Mouse (Mus musculus) CD4-positive helper T cell, adult 2 months (primary cell): ENCODE data around the gene 1700056E22Rik.

Experiments
- DNase-seq: peaks from one replicate; pipeline ENCODE4 v3.0.0-alpha.2; 2012; ENCODE audit warnings: low read depth, missing footprints, low spot score

The 1700056E22Rik gene

DNA sequence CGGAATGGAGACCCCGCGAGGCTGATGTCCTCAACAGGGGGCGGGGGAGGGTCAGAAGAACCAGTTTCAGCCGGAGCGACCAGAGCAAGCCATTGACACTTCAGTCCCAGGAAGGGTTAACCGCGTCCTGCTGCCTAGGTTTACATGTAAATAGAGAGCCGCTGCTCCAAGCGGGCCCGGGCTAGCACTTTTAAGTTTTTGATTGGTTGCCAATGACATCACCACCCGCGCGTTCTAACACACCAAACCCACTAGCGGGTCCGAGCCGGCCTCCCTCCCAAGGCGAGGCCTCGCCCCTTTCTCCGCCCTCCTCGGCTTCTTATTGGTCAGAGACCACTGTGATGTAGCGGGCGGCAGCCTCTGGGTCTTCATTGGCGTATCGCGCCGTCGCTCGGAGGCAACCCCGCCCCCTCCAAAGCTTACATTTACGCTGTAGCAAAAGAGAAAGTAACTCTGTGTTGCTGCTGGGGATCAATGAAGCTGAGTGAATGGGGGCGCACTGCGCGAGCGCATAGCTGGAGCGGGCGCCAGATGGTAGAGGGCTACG, at the start of gene 1700056E22Rik:
1700056E22Rik (minus strand) TSS at position 291 of the 547 bp plus-strand sequence.
- peak; percentile 100 for DNase-seq

GRCm38 (mm10) chr1:184083166-184083565, 49.1 kb upstream of the 1700056E22Rik start:
- DNase-seq = no peak

GRCm38 (mm10) chr1:184082661-184083060, 48.6 kb upstream of the 1700056E22Rik start:
- DNase-seq = no peak

DNA sequence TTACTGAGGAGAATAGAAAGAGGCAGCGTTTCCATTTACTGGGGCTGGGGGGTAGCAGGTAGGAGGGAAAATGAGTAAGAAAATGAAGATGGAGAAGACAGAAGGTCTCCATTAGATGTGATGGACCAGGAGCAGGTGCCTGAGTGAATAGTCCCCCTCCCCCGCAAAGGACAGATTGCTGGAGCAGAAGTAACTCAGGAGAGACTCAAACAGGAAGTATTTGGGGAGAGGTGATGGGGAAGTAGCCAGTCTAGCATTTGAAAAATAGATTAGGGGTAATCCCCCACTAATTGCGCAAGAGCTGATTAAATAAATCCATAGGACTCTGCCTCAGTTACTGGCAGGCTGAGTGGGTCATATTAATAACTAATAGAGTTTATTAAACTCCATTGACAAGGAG, 45.2 kb upstream of the 1700056E22Rik start:
- no peak for DNase-seq

GRCm38 (mm10) chr1:184076756-184077155, 42.7 kb upstream of the 1700056E22Rik start:
- no peak for DNase-seq

GRCm38 (mm10) chr1:184076065-184076464, 42.0 kb upstream of the 1700056E22Rik start:
- no peak for DNase-seq

DNA sequence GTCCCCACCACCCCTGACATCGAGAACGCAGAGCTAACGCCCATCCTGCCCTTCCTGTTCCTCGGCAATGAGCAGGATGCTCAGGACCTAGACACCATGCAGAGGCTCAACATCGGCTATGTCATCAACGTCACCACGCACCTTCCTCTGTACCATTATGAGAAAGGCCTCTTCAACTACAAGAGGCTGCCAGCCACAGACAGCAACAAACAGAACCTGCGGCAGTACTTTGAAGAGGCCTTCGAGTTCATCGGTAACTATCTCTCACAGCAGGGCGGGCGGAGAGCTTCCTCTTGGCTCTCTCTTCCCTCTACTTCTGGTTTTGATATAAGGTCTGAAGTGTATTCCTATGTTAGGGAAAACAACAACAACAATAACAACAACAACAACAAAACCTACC, 34.9 kb upstream of the 1700056E22Rik start:
- no peak for DNase-seq

DNA sequence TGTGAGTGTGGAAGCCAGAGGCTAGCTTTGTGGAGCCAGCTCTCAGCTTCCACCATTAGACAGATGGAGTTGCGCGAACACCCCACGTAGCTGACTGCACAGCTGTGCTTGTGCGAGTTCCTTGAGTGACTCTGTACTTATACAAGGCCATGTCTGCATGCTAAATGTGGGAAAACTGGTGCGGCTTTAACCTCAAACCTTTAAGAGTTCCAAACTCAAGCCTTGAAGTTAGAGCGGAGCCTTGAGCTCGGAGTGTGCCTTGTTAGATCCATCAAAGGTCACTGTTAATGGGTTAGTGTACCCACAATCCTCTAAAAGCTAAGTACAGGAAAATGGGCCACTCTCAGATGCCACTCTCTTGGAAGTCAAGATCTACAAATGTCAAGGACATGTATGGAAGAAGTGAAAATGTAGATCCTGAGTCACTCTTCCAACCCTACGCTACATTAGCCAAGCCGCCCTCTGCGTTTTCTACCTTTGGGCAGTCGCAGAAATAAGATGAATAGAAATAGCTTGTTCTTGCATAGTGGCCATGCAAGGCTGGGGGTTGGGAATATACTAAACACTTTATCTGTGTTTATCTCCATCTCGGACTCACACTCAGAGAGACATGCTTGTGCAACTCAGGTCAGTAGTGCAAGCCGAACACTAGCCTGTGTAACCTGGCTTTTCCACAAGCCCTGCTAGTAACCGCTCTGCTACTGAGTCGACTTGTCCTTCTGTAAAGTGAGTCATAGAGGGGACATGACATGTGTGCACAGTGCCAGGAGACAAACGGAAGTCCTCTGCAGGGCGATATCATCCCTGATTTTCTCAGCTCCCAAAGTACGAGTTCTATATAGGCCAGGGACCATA, 33.8 kb upstream of the 1700056E22Rik start:
- no peak for DNase-seq

- no peak for DNase-seq
These were observed 32.6 kb upstream of the 1700056E22Rik start for GRCm38 (mm10) chr1:184066460-184067287.

DNA sequence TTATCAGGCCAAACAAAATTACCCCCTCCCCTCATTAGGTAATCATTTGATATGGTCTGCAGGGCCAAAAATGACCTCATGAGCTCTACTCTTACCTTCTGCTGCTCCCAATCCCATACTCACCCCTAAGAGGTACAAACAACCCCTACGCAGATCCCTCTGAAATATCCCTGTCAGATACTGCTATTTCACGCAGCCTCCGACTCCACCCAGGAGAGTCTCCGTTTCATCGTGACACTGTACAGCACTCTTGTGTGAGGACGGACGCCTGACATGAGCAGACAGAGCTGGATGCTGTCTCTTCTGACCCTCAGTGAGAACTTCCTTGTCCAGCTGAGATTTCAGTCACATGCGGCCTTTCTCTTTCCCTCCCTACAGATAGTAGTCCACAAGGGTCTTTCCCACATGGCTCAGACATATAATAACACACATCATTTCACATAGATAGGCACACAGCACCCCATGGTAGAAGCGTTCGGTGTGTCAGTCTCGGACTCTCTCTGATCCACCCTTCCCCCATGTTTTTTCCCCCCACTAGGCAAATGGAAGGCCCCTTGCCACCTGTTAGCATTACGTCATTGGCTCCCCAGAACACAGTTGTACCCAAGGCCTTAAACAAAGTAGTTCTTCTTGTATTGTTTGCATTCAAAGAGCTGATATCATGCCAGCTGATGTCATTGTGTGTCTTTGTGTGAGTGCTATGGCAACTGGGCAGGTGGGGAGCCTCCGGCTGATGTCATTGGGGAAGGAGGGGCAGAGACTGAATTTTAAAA, 31.7 kb upstream of the 1700056E22Rik start:
- DNase-seq = peak; percentile 48

- peak; percentile 64 for DNase-seq
These were observed 30.2 kb upstream of the 1700056E22Rik start for GRCm38 (mm10) chr1:184064306-184064705.

DNA sequence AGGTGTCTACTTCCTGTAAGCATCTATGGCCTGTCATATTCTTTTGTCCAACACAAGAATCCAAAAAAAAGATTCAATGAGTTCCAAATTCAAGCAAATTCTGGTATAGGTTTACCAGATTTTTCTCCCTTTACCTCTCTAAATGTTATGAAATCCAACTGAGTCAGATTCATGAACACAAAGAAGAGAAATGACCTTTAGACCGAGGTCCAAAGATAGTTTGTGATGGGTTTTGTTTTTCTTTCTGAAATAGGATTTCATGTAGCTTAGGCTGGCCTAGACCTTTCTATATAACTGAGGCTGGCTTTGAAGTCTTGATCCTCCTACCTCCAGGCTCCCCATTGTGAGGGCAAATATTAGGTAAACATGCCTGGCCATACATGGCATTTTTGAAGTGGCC, 27.8 kb upstream of the 1700056E22Rik start:
- no peak for DNase-seq

DNA sequence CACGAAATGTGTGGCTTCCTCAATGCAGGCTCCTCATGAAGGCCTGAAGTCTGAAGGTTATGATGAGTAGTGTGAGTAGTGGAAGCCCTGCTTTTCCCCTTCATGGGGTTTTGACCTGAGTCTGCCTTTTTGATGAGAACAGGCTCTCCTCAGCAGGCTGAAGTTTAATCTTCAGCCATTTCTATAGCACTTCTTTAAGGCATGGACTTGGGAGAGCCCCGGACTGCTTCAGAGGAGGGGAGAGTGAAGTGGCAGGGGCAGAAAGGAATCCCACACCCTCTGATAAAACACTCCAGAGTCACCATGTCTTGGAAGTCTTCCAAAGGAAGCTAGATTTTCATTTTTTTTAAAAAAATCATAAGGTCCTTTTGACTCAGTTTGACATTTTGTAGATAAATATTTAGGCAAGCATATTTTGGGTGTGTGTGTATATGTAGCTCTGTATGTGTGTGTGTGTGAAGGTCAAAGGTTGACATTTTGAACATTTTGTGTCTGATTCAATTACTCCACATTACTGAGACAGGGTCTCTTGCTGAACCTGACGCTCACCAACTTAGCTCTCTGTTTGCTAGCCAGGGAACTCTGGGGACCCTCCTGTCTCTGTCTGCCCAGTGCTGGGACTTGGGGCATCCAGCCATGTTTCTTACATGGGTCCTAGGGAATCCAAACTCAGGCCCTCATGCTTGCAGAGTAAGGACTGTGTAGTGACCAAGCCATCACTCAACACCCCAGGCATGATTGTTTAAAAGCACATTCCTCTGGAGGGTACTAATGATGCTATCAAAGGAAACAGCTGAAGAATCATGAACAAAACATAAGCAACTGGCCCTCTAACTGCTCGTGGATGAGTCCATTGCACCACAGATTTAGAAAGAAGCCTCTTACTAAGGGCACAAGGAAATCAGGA, 27.0 kb upstream of the 1700056E22Rik start:
- no peak for DNase-seq

DNA sequence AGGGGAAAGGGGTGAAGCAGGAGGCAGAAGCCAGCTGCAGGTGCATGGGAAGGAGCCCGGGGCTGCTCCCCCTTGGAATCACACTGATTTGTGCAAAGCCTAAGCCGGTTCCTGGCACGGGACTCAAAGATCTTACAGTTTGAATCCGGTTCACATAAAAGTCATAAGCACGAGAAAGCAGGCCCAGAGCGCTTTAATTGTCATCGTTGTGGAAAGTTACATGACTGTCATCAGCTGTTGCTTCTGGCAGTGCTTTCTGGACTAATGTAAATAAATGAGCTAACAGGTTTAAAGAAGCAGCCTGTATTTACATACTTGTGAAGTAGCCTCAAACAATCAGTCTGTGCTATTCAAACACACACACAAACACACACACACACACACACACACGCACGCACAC, 26.3 kb upstream of the 1700056E22Rik start:
- DNase-seq = peak; percentile 36

DNA sequence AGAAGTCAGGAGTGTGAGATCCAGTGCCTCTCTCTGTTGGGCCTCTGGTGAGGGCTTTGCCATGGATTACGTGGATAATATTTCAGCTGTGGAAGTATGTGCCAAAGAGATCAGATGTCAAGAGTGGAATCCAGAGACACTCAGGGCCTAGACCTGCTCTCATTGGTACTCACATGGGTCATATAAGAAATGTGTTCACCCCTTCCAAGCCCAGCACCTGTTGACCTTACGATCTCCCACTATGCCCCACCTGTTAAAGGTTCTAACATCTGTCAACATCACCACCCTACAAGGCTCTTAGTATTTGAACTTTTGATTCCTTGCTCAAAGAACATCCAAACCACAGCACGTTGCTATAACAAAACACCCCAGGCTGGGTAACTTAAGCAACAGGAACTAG, 25.7 kb upstream of the 1700056E22Rik start:
- DNase-seq = no peak

DNA sequence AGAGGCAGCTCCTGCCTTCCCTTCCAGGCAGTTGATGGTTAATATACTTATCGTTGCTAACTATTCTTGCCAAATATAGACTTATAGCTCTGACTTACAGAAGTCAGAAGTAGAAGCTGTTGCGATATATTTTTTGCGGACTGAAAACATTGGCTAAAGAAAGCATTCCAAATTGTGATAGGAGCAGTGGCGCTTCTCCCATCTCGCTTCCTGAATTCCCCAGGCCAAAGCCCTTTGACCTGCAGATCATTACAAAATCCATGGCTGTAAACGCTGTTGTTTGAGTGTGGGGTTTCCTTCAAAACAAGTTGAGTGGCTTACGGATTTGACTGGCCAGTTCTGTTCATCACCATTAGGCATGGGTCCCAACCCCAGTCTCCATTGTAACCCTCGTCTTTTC, 24.1 kb upstream of the 1700056E22Rik start:
- DNase-seq = no peak

DNA sequence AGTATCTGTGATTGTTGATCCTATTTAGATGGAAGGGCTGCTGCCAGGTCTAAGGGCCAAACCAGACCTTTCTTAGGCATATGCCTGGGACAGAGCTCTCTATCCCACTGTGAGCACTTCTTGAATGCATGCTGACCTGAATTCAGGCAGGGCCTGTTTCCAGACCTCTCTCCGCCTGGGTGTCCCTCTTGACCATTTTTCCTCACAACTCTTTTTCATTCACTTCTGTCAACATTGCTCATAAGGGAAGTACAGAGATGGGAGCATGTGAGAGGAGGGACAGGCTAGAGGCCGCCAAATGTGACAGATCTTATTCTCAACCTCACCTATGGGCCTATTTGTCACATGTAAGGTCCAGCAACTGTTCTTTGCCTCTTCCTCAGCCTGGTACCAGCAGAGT, 20.1 kb upstream of the 1700056E22Rik start:
- no peak for DNase-seq

DNA sequence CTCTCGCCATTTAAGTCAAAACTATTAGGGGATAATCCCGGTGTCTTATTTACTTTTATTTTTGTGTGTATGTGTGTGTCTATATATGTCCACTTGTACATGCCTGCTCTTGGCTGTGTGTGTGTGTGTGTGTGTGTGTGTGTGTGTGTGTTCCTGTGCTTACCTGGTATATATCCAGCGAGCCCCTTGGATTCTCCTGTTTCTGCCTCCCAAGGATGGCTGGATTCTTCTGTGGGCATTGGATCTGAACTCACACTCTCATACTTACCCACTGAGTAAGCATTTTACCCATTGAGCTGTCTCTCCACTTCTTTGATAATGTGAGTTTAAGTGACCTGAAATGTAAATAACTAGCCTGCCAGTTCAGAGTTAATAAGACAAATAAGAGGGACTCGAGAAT, 19.6 kb upstream of the 1700056E22Rik start:
- no peak for DNase-seq

GRCm38 (mm10) chr1:184053141-184053540, 19.0 kb upstream of the 1700056E22Rik start:
- DNase-seq = no peak

- DNase-seq = peak; percentile 52
These were observed 18.2 kb upstream of the 1700056E22Rik start for GRCm38 (mm10) chr1:184052331-184052730.
